Mouse (Mus musculus) midbrain, embryonic 16.5 days (tissue): ENCODE measurements around the gene Olfr320. TPM values are rescaled to one million over a fixed set of nuclear protein-coding genes. Genes with fewer than 3 reads are reported as not detected.
"Not testable (repeated sequence)": the region's sequence is repeated elsewhere in the genome, so short reads cannot be mapped to it uniquely, and the experiment has no call there.

ENCODE experiments used
- ATAC-seq: fragments of 200-750 bp; cut with Nextera tagmentation; 2 replicates; pipeline ENCODE4 v1.8.0; 2017; ENCODE audit warnings: moderate TSS enrichment
- H3K27ac ChIP-seq: fragments of 300-500 bp; sonication (generic); 2 replicates; pipeline ENCODE4 v1.5.1; 2014; ENCODE audit warnings: mild to moderate bottlenecking, low read length, mixed read lengths
- H3K27me3 ChIP-seq: fragments of 300-500 bp; sonication (generic); 2 replicates; pipeline ENCODE4 v1.6.1; 2014; ENCODE audit warnings: low read depth, low read length, mixed read lengths; ENCODE audit not compliant: control insufficient read depth, insufficient read depth
- H3K36me3 ChIP-seq: fragments of 300-500 bp; sonication (generic); 2 replicates; pipeline ENCODE4 v1.6.1; 2014; ENCODE audit warnings: mild to moderate bottlenecking, low read length, moderate library complexity, mixed read lengths; ENCODE audit not compliant: control insufficient read depth, insufficient read depth
- H3K4me1 ChIP-seq: fragments of 300-500 bp; sonication (generic); 2 replicates; pipeline ENCODE4 v1.6.1; 2014; ENCODE audit warnings: mild to moderate bottlenecking, low read length, mixed read lengths; ENCODE audit not compliant: control insufficient read depth, insufficient read depth
- H3K4me2 ChIP-seq: fragments of 300-500 bp; sonication (generic); 2 replicates; pipeline ENCODE4 v1.6.1; 2014; ENCODE audit warnings: mild to moderate bottlenecking, low read length, mixed read lengths
- H3K4me3 ChIP-seq: fragments of 300-500 bp; sonication (generic); 2 replicates; pipeline ENCODE4 v1.5.1; 2014; ENCODE audit warnings: low read depth, mild to moderate bottlenecking, low read length, moderate library complexity, mixed read lengths
- H3K9ac ChIP-seq: fragments of 300-500 bp; sonication (generic); 2 replicates; pipeline ENCODE4 v1.6.1; 2014; ENCODE audit warnings: low read depth, low read length, mixed read lengths
- H3K9me3 ChIP-seq: fragments of 300-500 bp; sonication (generic); replicated peaks from 2 replicates; pipeline ENCODE4 v1.6.1; 2014; ENCODE audit warnings: mild to moderate bottlenecking, low read length, mixed read lengths; ENCODE audit not compliant: control insufficient read depth, poor library complexity, severe bottlenecking
- WGBS: fragments of 180-500 bp; shearing (Covaris S2); extraction: QIAGEN DNeasy Blood & Tissue Kit; methylation state at CpG from one replicate; pipeline ENCODE4 v1.1.7; 2014; 5-methylcytosine and 5-hydroxymethylcytosine counted together
- polyA plus RNA-seq: library from polyadenylated mRNA; unstranded; fragments of >200 nt; fragmentation: Nextera tagmentation; extraction: Ambion mirVana; gene quantifications from 2 replicates; pipeline ENCODE4 v1.2.1, GENCODE M21; 2015

The Olfr320 gene
- polyA plus RNA-seq, 1 experiment from 2014 or later = not detected

DNA sequence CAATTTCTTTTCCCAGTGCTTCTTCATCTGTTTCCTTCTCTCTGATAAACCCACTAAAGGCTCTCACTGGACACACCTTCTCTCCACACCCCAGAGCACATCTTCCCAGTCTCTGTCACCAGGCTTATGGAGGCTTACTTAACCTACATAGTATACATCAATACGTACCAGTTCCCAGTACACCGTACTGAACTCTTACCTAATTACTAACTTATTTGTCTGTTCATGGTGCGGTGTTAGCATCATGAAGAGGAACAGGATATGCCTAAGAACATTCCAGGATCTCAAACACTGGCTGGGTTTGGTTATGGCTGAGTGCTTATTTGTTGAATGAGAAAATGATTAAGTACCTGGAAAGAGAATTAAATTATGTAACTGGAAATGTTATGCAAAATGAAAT, 25.7 kb upstream of the Olfr320 start:
- Histone ChIP-seq H3K36me3 (no peaks in the 10 kb centered on the region), H3K27me3 (no peaks in the 10 kb centered on the region)

DNA sequence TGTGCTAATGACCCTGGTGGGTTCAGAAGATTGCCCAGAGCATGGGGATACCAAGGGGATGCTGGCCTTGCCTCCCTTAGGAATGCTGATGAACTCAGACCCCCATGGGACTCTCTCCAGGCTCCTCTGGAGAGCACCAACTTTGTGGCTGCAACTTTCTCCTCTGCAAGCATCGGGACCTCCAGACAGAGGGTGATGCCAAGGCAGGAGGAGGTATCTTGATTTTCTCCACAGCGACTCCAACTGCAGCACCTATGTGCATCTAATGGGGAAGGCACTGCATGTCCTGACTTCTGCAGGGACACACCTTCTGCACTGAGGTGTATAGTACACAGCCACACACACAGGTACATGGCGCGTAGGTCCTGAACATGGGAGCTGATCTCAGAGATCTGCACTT, 22.3 kb upstream of the Olfr320 start, which contains the start of gene Olfr322:
Olfr322 (plus strand) TSS at position 187 of the 400 bp plus-strand sequence.
- no peaks in the 10 kb centered on the region for H3K4me1 ChIP-seq
- no peaks in the 10 kb centered on the region for H3K9me3 ChIP-seq
- H3K4me3 ChIP-seq = no peak within 1 kb of the TSS
- H3K27ac ChIP-seq = no peak within 1 kb of the TSS
- H3K36me3 ChIP-seq = no peaks in the 10 kb centered on the region
- 92% methylated on average over 4 of the region's 4 CpGs for WGBS
- ATAC-seq = no peak
- no peak within 1 kb of the TSS for H3K9ac ChIP-seq
- no peaks in the 10 kb centered on the region for H3K27me3 ChIP-seq
- no peak within 1 kb of the TSS for H3K4me2 ChIP-seq

More for the DNA sequence above, 25.7 kb upstream of the Olfr320 start:
- no peaks in the 10 kb centered on the region for H3K9me3 ChIP-seq
- no peak overlapping the region for H3K27ac ChIP-seq
- no peaks in the 10 kb centered on the region for H3K4me1 ChIP-seq
- WGBS = 92% methylated on average over 3 of the region's 3 CpGs
- no peak overlapping the region for H3K9ac ChIP-seq
- no peak overlapping the region for H3K4me2 ChIP-seq
- no peak overlapping the region for H3K4me3 ChIP-seq
- ATAC-seq = no peak

DNA sequence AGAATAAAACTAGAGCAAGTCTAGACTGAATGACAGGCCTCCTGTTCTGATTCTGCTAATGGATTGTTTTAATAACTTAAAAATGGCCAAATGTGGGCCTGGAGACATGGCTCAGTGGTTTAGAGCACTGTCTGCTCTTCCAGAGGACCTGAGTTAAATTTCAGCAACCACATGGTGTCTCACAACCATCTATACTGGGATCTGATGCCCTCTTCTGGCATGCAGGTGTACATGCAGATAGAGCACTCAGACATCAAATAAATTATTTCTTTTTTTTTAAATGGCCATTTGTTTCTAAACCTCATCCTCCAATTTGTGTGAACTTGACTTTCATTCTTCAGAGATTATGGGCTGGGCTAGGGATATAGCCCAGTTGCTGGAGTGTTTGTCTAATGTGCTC, 11.6 kb upstream of the Olfr320 start:
- ATAC-seq = no peak
- H3K36me3 ChIP-seq = no peaks in the 10 kb centered on the region
- H3K4me1 ChIP-seq = no peaks in the 10 kb centered on the region

DNA sequence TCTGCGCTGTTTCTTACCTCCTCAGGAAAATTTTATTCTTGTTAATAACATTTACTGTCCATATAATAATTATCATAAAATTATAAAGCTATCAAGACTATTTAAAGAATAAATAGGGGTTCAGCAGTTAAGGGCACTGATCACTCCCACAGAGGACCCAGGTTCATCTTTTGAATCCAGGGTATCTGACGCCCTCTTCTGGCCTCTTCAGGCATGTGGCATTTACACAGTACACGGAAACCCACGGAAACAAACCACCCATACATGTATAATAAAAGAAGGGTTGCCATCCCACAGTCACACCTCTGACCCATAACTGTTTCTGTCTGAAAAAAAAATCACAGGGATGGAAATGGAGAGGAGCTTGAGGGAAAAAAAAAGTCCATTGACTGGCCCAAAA, 9.1 kb upstream of the Olfr320 start:
- no peak overlapping the region for H3K27ac ChIP-seq
- H3K4me2 ChIP-seq = no peak overlapping the region
- H3K27me3 ChIP-seq = no peaks in the 10 kb centered on the region
- ATAC-seq = no peak
- WGBS = 52% methylated on average over 4 of the region's 4 CpGs
- H3K4me1 ChIP-seq = no peaks in the 10 kb centered on the region
- H3K9ac ChIP-seq = no peak overlapping the region
- no peaks in the 10 kb centered on the region for H3K9me3 ChIP-seq
- H3K4me3 ChIP-seq = no peak overlapping the region
- no peaks in the 10 kb centered on the region for H3K36me3 ChIP-seq

More for the DNA sequence above, 11.6 kb upstream of the Olfr320 start:
- H3K9ac ChIP-seq = no peak overlapping the region
- H3K27me3 ChIP-seq = no peaks in the 10 kb centered on the region
- no peak overlapping the region for H3K4me2 ChIP-seq
- H3K9me3 ChIP-seq = no peaks in the 10 kb centered on the region
- no peak overlapping the region for H3K4me3 ChIP-seq
- no peak overlapping the region for H3K27ac ChIP-seq

DNA sequence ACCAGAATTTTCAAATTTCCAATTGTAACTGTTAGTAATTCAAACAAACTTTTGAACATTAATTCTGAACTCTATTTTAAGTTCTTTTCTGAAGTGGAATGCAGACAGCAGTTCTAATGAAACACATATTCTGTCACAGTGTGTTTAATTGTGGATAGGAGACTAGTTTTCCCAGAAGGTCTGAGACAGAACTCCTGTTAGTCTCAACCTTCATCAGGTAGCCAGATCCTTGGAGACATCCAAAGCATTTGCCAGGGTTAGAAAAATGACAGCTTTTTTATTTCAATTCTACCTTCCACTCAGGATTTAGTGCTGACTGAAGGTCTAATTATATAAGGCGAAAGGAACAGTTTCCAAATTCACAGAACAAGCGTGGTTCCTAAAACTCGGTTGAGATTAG, 18.0 kb downstream of the Olfr320 start, which contains the start of gene Olfr319:
Olfr319 (plus strand) TSS at position 301 of the 400 bp plus-strand sequence.
- no peak within 1 kb of the TSS for H3K4me3 ChIP-seq
- H3K4me1 ChIP-seq = no peaks in the 10 kb centered on the region
- 0 out of 2 replicates have a peak, but pooled peaks cover 4% of the 10 kb centered on the region for H3K9me3 ChIP-seq
- no peak for ATAC-seq
- H3K27ac ChIP-seq = no peak within 1 kb of the TSS
- no peaks in the 10 kb centered on the region for H3K36me3 ChIP-seq
- H3K4me2 ChIP-seq = no peak within 1 kb of the TSS
- 87% methylated on average over 3 of the region's 3 CpGs for WGBS
- no peak within 1 kb of the TSS for H3K9ac ChIP-seq
- no peaks in the 10 kb centered on the region for H3K27me3 ChIP-seq

DNA sequence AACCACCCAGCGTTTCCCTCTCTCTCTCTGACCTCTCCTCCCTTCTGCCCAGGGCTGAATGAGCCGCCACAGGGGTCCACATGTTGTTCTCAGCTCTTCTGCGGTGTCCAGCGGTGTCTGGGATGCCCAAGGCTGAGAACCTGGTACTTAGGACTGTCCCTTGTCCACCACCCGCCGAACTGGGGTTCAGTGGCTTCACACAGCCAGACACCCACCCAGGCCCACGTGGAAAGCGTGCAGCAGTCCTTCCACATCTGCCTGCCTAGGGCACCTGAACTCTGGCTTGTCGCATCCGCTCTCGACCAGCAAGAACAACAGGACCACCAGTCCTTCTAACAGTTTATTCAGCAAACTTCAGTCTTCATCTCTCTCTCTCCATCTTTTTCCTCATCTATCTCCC, 28.2 kb downstream of the Olfr320 start:
- no peak overlapping the region for H3K4me2 ChIP-seq
- no peak for ATAC-seq
- H3K36me3 ChIP-seq = no peaks in the 10 kb centered on the region
- H3K4me3 ChIP-seq = no peak overlapping the region
- no peaks in the 10 kb centered on the region for H3K27me3 ChIP-seq
- 81% methylated on average over 11 of the region's 11 CpGs for WGBS
- no peaks in the 10 kb centered on the region for H3K9me3 ChIP-seq
- H3K9ac ChIP-seq = no peak overlapping the region
- H3K27ac ChIP-seq = no peak overlapping the region
- no peaks in the 10 kb centered on the region for H3K4me1 ChIP-seq

DNA sequence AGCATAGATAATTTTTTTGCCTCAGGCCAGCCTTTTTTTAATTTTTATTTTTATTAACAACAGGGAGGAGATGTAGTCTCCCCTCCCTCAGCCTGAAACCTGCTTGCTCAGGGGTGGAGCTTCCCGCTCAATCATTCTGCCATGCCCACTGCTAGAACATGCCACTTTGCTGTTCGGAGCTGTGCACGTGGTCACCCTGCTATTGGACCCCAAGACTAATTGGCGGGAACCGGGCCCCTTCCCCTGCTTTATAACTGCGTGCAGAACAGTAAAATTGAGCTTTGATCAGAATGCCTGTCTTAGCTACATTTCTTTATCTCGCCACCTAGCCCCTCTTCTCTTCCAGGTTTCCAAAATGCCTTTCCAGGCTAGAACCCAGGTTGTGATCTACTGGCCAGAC, 36.8 kb downstream of the Olfr320 start:
- 91% methylated on average over 7 of the region's 7 CpGs for WGBS

DNA sequence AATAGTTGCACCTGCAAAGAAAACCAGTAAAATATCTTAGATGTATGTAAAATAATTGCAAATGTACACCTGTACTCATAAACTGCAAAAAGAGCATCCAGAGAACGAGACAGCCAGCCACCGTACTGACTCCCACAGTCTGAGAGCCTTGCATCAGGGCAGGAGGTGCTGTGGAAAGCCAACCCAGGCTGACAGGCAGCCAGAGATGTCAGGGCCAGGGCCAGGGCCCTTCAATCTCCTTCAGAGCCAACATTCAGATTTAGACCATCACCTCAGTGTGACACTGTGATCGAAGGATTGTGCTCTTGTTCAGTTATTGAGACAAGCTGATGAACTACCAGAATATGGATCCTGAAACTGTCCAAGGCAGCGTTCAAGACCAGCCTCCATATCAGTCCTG, 38.8 kb downstream of the Olfr320 start:
- Histone ChIP-seq H3K9ac (no peak overlapping the region), H3K27me3 (no peaks in the 10 kb centered on the region), H3K27ac (no peak overlapping the region), H3K4me2 (no peak overlapping the region), H3K4me3 (no peak overlapping the region), H3K36me3 (no peaks in the 10 kb centered on the region), H3K4me1 (no peaks in the 10 kb centered on the region), H3K9me3 (no peaks in the 10 kb centered on the region)
- ATAC-seq = no peak
- 85% methylated on average over 4 of the region's 4 CpGs for WGBS

More for the DNA sequence above, 36.8 kb downstream of the Olfr320 start:
- not testable (repeated sequence) for ATAC-seq, H3K27me3 ChIP-seq, H3K36me3 ChIP-seq, H3K4me3 ChIP-seq, H3K4me2 ChIP-seq, H3K27ac ChIP-seq, H3K4me1 ChIP-seq, H3K9me3 ChIP-seq, H3K9ac ChIP-seq

DNA sequence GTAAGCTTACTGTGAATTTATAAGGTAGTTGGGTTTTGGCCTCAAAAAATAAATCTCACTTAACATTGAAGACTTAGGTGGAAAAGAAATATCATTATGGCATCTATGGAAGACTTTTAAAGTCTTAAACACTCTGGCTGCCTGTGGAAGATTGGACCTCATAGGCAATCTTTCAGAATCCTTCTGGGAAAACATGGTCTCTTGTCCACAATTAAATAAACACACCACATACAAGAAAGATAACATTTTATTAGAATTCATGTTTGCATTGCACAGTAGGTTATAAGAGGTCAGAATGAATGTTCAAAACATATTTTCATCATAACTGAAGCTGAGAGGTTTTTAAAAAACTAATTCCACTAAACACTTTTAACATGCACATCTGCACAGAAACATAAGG, 43.0 kb downstream of the Olfr320 start, which contains the start of gene Olfr318:
Olfr318 (minus strand) TSS at position 101 of the 400 bp plus-strand sequence.
- no peak within 1 kb of the TSS for H3K4me2 ChIP-seq
- H3K9ac ChIP-seq = no peak within 1 kb of the TSS
- H3K27me3 ChIP-seq = no peaks in the 10 kb centered on the region
- no peak for ATAC-seq
- H3K4me3 ChIP-seq = no peak within 1 kb of the TSS
- no peaks in the 10 kb centered on the region for H3K9me3 ChIP-seq
- H3K27ac ChIP-seq = no peak within 1 kb of the TSS
- no peaks in the 10 kb centered on the region for H3K36me3 ChIP-seq
- H3K4me1 ChIP-seq = no peaks in the 10 kb centered on the region
